10 mouse cellular contexts compared by ENCODE assay signal in the genomic region with DNA sequence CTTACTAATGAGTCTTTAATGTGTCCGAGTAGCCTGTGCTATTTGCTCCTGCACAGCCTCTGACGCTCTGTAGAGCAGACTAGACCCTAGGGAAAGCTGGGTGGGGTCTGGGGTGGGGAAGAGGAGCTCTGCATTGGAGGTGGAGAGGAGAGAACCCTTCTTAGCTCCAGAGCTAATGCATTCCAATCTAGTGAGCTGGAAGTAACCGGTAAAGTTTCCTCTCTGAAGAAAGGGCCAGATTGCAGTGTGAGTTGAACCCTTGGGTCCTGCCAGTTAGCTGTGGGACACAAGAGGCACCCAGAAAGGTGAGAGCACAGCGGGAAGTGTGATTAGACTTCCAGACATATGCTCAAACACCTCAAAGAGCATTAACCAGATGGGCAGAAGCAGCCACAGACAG. TPM values are rescaled to one million over a fixed set of nuclear protein-coding genes. Genes with fewer than 3 reads are reported as not detected.
DNase-seq lines count a peak whose midpoint lies in the region; ATAC-seq and TF ChIP-seq lines count a peak whose summit lies in the region.
"Had no signal": no experiment of that assay in that cellular context is flagged by ENCODE, and none has a peak within 500 bp of the region (broad histone marks: within the 10 kb centered on the region; RNA-seq: fewer than 3 reads in every experiment).

No protein-coding gene starts in this region.

- H3K9ac ChIP-seq in forebrain, postnatal 0 days: no peak overlapping the region
- H3K9ac ChIP-seq in hindbrain, embryonic 15.5 days: no peak overlapping the region
- no peak overlapping the region for H3K9ac ChIP-seq in stomach, postnatal 0 days (ENCODE audit: low read length)
- H3K9ac ChIP-seq: liver, embryonic 13.5 days had no signal

- peaks cover 90% of the 10 kb centered on the region for H3K4me1 ChIP-seq in forebrain, embryonic 10.5 days
- H3K4me1 ChIP-seq in forebrain, postnatal 0 days (ENCODE audit: insufficient read depth): peaks cover 10% of the 10 kb centered on the region
- peaks cover 57% of the 10 kb centered on the region for H3K4me1 ChIP-seq in hindbrain, embryonic 15.5 days (replicated peaks)
- H3K4me1 ChIP-seq in stomach, postnatal 0 days (replicated peaks; ENCODE audit: control insufficient read depth, insufficient read depth): peaks cover 5% of the 10 kb centered on the region; the same call in 1 of the 2 replicates

- TF ChIP-seq CTCF in forebrain, postnatal 0 days (IDR thresholded peaks at IDR 0.05; ENCODE audit: low read depth): no peak
- TF ChIP-seq CTCF in stomach, postnatal 0 days (IDR thresholded peaks at IDR 0.05; ENCODE audit: low read depth): no peak

- H3K27me3 ChIP-seq in forebrain, embryonic 10.5 days (ENCODE audit: poor library complexity, severe bottlenecking): peaks cover 71% of the 10 kb centered on the region
- no peaks in the 10 kb centered on the region for H3K27me3 ChIP-seq in forebrain, postnatal 0 days (ENCODE audit: insufficient read depth, low read length)
- H3K27me3 ChIP-seq in hindbrain, embryonic 15.5 days: no peaks in the 10 kb centered on the region
- no peaks in the 10 kb centered on the region for H3K27me3 ChIP-seq in stomach, postnatal 0 days (ENCODE audit: control insufficient read depth, insufficient read depth, low read length)

- no peak for DNase-seq in forebrain, embryonic 10.5 days (ENCODE audit: extremely low spot score, low spot score)
- DNase-seq in forebrain, postnatal 0 days: no peak
- DNase-seq in retina, embryonic 14.5 days (ENCODE audit: low spot score): peak; percentile 62
- DNase-seq in retina, postnatal 1 day: no peak
- DNase-seq in stomach, postnatal 0 days (ENCODE audit: low spot score): no peak
- no peak for DNase-seq in yolk sac, embryonic 10.5 days (ENCODE audit: low spot score)
- no peak for DNase-seq in left cerebral cortex, adult 11 months (ENCODE audit: low spot score)
- DNase-seq: liver, embryonic 13.5 days had no signal

- H3K4me3 ChIP-seq in forebrain, embryonic 10.5 days: peak overlapping the region; percentile 5; the same call in 1 of the 2 replicates
- no peak overlapping the region for H3K4me3 ChIP-seq in forebrain, postnatal 0 days (ENCODE audit: low read depth, low read length)
- H3K4me3 ChIP-seq in hindbrain, embryonic 15.5 days: no peak overlapping the region
- no peak overlapping the region for H3K4me3 ChIP-seq in stomach, postnatal 0 days (ENCODE audit: low read depth, low read length)
- H3K4me3 ChIP-seq: liver, embryonic 13.5 days had no signal

- 29% methylated on average over 4 of the region's 4 CpGs for WGBS in forebrain, embryonic 10.5 days
- WGBS in forebrain, postnatal 0 days: 15% methylated on average over 4 of the region's 4 CpGs
- WGBS in hindbrain, embryonic 15.5 days: 30% methylated on average over 4 of the region's 4 CpGs
- 43% methylated on average over 4 of the region's 4 CpGs for WGBS in stomach, postnatal 0 days

- no peak for TF ChIP-seq EP300 in stomach, postnatal 0 days (optimal IDR thresholded peaks at IDR 0.05)

- H3K4me2 ChIP-seq in forebrain, postnatal 0 days (ENCODE audit: low read depth): no peak overlapping the region
- H3K4me2 ChIP-seq in hindbrain, embryonic 15.5 days: no peak overlapping the region
- H3K4me2 ChIP-seq in stomach, postnatal 0 days (replicated peaks; ENCODE audit: low read depth): no peak overlapping the region
- H3K4me2 ChIP-seq: heart, embryonic 11.5 days; liver, embryonic 13.5 days had no signal

- H3K36me3 ChIP-seq in forebrain, embryonic 10.5 days (replicated peaks): no peaks in the 10 kb centered on the region
- H3K36me3 ChIP-seq in forebrain, postnatal 0 days (ENCODE audit: insufficient read depth): no peaks in the 10 kb centered on the region
- H3K36me3 ChIP-seq in hindbrain, embryonic 15.5 days: no peaks in the 10 kb centered on the region
- H3K36me3 ChIP-seq in stomach, postnatal 0 days (ENCODE audit: control insufficient read depth, insufficient read depth, low read length): no peaks in the 10 kb centered on the region
- H3K36me3 ChIP-seq: liver, embryonic 13.5 days had no signal

- no peaks in the 10 kb centered on the region for H3K9me3 ChIP-seq in forebrain, embryonic 10.5 days
- no peaks in the 10 kb centered on the region for H3K9me3 ChIP-seq in forebrain, postnatal 0 days (ENCODE audit: low read length)
- H3K9me3 ChIP-seq in hindbrain, embryonic 15.5 days: no peaks in the 10 kb centered on the region
- no peaks in the 10 kb centered on the region for H3K9me3 ChIP-seq in stomach, postnatal 0 days (ENCODE audit: control insufficient read depth, low read length)
- H3K9me3 ChIP-seq: liver, embryonic 13.5 days had no signal

- ATAC-seq in forebrain, postnatal 0 days: no peak; the same call in 1 of the 2 replicates
- ATAC-seq in hindbrain, embryonic 15.5 days (ENCODE audit: low FRiP score, low read depth): peak; percentile 37; the same call in 1 of the 2 replicates
- ATAC-seq in stomach, postnatal 0 days (ENCODE audit: low FRiP score, low TSS enrichment): no peak

- H3K27ac ChIP-seq in forebrain, embryonic 10.5 days: peak overlapping the region; percentile 81
- H3K27ac ChIP-seq in forebrain, postnatal 0 days (ENCODE audit: low read depth, low read length): no peak overlapping the region
- peak overlapping the region; percentile 54 for H3K27ac ChIP-seq in hindbrain, embryonic 15.5 days (replicated peaks)
- H3K27ac ChIP-seq in stomach, postnatal 0 days (replicated peaks): no peak overlapping the region
- H3K27ac ChIP-seq: liver, embryonic 13.5 days had no signal

RNA-seq across cellular contexts. Expression of a gene that starts 6.7 kb away (rescaled TPM):
- 0.30 and 0.33 TPM in 2 replicates for polyA plus RNA-seq in forebrain, embryonic 10.5 days (2016; fragmentation: Nextera tagmentation; extraction: Ambion mirVana)
- 10.3 and 11.2 TPM in 2 replicates for total RNA-seq in forebrain, postnatal 0 days (2014; rRNA removed)
- 4.5 and 6.3 TPM in 2 replicates for polyA plus RNA-seq in forebrain, postnatal 0 days (2015; fragmentation: Nextera tagmentation; extraction: Ambion mirVana)
- 8.7 and 9.5 TPM in 2 replicates for polyA plus RNA-seq in hindbrain, embryonic 15.5 days (2015; fragmentation: Nextera tagmentation; extraction: Ambion mirVana)
- 0.31 and 0.34 TPM in 2 replicates for polyA plus RNA-seq in stomach, postnatal 0 days (2015; fragmentation: Nextera tagmentation; extraction: Ambion mirVana)

RNA-seq across cellular contexts. Expression of a gene that starts 24.2 kb away (rescaled TPM):
- polyA plus RNA-seq in forebrain, embryonic 10.5 days (2016; fragmentation: Nextera tagmentation; extraction: Ambion mirVana): 49.9 TPM in 2 replicates
- 4.4 and 4.5 TPM in 2 replicates for total RNA-seq in forebrain, postnatal 0 days (2014; rRNA removed)
- polyA plus RNA-seq in forebrain, postnatal 0 days (2015; fragmentation: Nextera tagmentation; extraction: Ambion mirVana): 4.3 and 6.8 TPM in 2 replicates
- 12.9 and 24.2 TPM in 2 replicates for polyA plus RNA-seq in hindbrain, embryonic 15.5 days (2015; fragmentation: Nextera tagmentation; extraction: Ambion mirVana)
- polyA plus RNA-seq in stomach, postnatal 0 days (2015; fragmentation: Nextera tagmentation; extraction: Ambion mirVana): 4.5 and 6.2 TPM in 2 replicates

Comparison
In these comparisons a context has a peak if more than half of its experiments do, and no peak if none do; other contexts are left out.
1. H3K27ac ChIP-seq: peak in forebrain, embryonic 10.5 days (single experiment) and hindbrain, embryonic 15.5 days (single experiment); none in forebrain, postnatal 0 days (single experiment) and stomach, postnatal 0 days (single experiment).